8 mouse cellular contexts compared by ENCODE assay signal in the genomic region with DNA sequence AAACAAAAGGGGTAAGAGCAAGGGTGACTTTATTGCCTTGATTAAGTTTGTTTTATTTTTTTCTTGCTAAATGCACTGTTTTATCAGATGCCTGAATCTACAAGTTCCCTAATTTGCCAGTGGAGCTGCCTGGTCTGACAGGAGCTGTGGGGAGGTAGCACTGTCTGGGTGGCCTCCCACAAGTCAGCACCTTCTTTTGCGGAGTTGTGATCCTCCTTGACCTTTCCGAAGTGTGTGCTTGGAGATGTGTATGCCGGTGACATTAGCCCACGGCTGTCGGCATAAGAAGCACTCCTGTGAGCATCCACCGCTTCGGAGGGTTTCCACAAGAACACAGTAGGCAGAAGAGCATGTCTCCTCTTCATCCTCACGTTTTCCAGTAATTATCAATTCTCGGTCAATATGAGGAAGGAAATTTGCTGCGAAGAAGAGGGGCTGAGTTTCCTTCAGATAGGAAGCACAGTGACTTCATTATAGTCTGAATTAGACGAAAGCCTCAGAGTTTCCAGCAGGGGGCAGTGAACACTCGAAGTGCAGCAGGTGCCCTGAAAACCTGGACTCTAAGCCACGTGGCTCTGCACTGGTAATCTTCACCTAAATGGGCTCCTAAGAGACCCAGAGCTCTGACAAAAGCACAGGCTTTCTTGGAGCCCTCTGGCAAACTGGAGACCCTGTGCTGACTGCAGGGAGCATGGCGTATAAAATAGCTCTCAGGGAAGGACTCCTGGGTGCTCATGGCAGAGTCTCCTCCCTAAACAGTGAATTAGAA.
A peak's percentile ranks its signal among the peaks of the same experiment; 100 is the strongest.
DNase-seq lines count a peak whose midpoint lies in the region; ATAC-seq and TF ChIP-seq lines count a peak whose summit lies in the region.

No protein-coding gene starts in this region.

- H3K4me1 ChIP-seq in intestine, postnatal 0 days (replicated peaks; ENCODE audit: control insufficient read depth, insufficient read depth, low read length): no peaks in the 10 kb centered on the region
- H3K4me1 ChIP-seq in liver, embryonic 14.5 days (replicated peaks; ENCODE audit: control insufficient read depth in 2 of 2, insufficient read depth in 2 of 2, low read length in 1 of 2): no peaks in the 10 kb centered on the region

- H3K9ac ChIP-seq in intestine, postnatal 0 days (ENCODE audit: low read depth, low read length): no peak overlapping the region
- no peak overlapping the region for H3K9ac ChIP-seq in liver, embryonic 14.5 days (replicated peaks)

- 47% methylated on average over 14 of the region's 14 CpGs for whole genome bisulfite sequencing in intestine, postnatal 0 days
- 39% methylated on average over 14 of the region's 14 CpGs for WGBS in liver, embryonic 14.5 days (ENCODE audit: insufficient replicate concordance)

- no peaks in the 10 kb centered on the region for H3K9me3 ChIP-seq in intestine, postnatal 0 days (ENCODE audit: control insufficient read depth)
- H3K9me3 ChIP-seq in liver, embryonic 14.5 days (ENCODE audit: control insufficient read depth, low read length): no peaks in the 10 kb centered on the region

- no peak overlapping the region for H3K4me3 ChIP-seq in intestine, postnatal 0 days (ENCODE audit: low read depth, low read length)
- no peak overlapping the region for H3K4me3 ChIP-seq in liver, embryonic 14.5 days (ENCODE audit: insufficient read depth in 1 of 2, low read depth in 2 of 2, low read length in 2 of 2)

- H3K27ac ChIP-seq in intestine, postnatal 0 days (ENCODE audit: low read depth, low read length): no peak overlapping the region
- H3K27ac ChIP-seq in liver, embryonic 14.5 days: no peak overlapping the region

- no peak for TF ChIP-seq EP300 in liver, embryonic 14.5 days (IDR thresholded peaks at IDR 0.05; ENCODE audit: low read depth)

- TF ChIP-seq CTCF in intestine, postnatal 0 days (IDR thresholded peaks at IDR 0.05; ENCODE audit: low read depth): peak; percentile 84
- peak; percentile 50 for TF ChIP-seq CTCF in liver, embryonic 14.5 days (IDR thresholded peaks at IDR 0.05; ENCODE audit: low read depth)

- 0 out of 2 replicates have a peak, but pooled peaks have one; percentile 49 for ATAC-seq in intestine, postnatal 0 days
- no peak for ATAC-seq in liver, embryonic 14.5 days (ENCODE audit: insufficient read depth)

- no peak overlapping the region for H3K4me2 ChIP-seq in intestine, postnatal 0 days (replicated peaks; ENCODE audit: low read depth)
- H3K4me2 ChIP-seq in liver, embryonic 14.5 days (ENCODE audit: low read depth): no peak overlapping the region

- no peaks in the 10 kb centered on the region for H3K36me3 ChIP-seq in intestine, postnatal 0 days (ENCODE audit: control insufficient read depth, insufficient read depth)
- H3K36me3 ChIP-seq in liver, embryonic 14.5 days (replicated peaks; ENCODE audit: control insufficient read depth, insufficient read depth, low read depth): no peaks in the 10 kb centered on the region

- H3K27me3 ChIP-seq in intestine, postnatal 0 days (replicated peaks; ENCODE audit: control insufficient read depth, insufficient read depth, low read length): no peaks in the 10 kb centered on the region
- no peaks in the 10 kb centered on the region for H3K27me3 ChIP-seq in liver, embryonic 14.5 days (ENCODE audit: control insufficient read depth, insufficient read depth, low read length)

- peak; percentile 18 to 42 for DNase-seq in urinary bladder, postnatal 36 days (ENCODE audit: low spot score in 2 of 2)
- DNase-seq in urinary bladder, postnatal 4 days (ENCODE audit: low spot score in 2 of 2): no peak
- DNase-seq in cerebellum, postnatal 4 days (ENCODE audit: low spot score in 2 of 2): peak; percentile 42 to 68
- peak; percentile 61 for DNase-seq in gastrocnemius, postnatal 10 days
- DNase-seq in liver, embryonic 14.5 days (ENCODE audit: low read depth in 3 of 3, low spot score in 3 of 3): no peak
- peak; percentile 10 for DNase-seq in ovary, postnatal 36 days (ENCODE audit: low spot score)
- no peak for DNase-seq in spleen, postnatal 36 days (ENCODE audit: low spot score in 2 of 2)

Comparison
In these comparisons a context has a peak if more than half of its experiments do, and no peak if none do; other contexts are left out.
1. DNase-seq: peak in urinary bladder, postnatal 36 days (2 of 2), cerebellum, postnatal 4 days (2 of 2), gastrocnemius, postnatal 10 days (single experiment) and ovary, postnatal 36 days (single experiment); none in urinary bladder, postnatal 4 days (0 of 2), liver, embryonic 14.5 days (0 of 3) and spleen, postnatal 36 days (0 of 2).